Mouse (Mus musculus) MEL (cell line): Measurements from ENCODE around the gene Zfand6. TPM values are rescaled to one million over a fixed set of nuclear protein-coding genes. Genes with fewer than 3 reads are reported as not detected.

Source experiments
- DNase-seq: peaks from one replicate; pipeline ENCODE4 v3.0.0; 2011; ENCODE audit warnings: low read depth, low spot score
- H3K27ac ChIP-seq: 2 replicates; pipeline ENCODE4 v1.5.1; 2012; ENCODE audit warnings: low read depth, mild to moderate bottlenecking, control low read depth, low read length, moderate library complexity; ENCODE audit not compliant: control insufficient read depth
- H3K27me3 ChIP-seq, 2 experiments: fragments of 150-350 bp in 1 of 2; sonication (generic) in 1 of 2; 2 replicates each; pipeline ENCODE4 v1.6.1; 2012; ENCODE audit warnings: low read length in 2 of 2, mild to moderate bottlenecking in 2 of 2, improper control_type of control experiment in 1 of 2, moderate library complexity in 1 of 2; ENCODE audit not compliant: insufficient read depth in 2 of 2, control insufficient read depth in 1 of 2
- H3K36me3 ChIP-seq, 2 experiments: 2 replicates each; pipeline ENCODE4 v1.6.1; 2012 to 2014; ENCODE audit warnings: low read length in 2 of 2, improper control_type of control experiment in 1 of 2, inconsistent platforms in 1 of 2, mild to moderate bottlenecking in 1 of 2; ENCODE audit not compliant: insufficient read depth in 2 of 2, control insufficient read depth in 1 of 2
- H3K4me1 ChIP-seq, 2 experiments: fragments of 150-350 bp in 1 of 2; sonication (generic) in 1 of 2; 2 replicates each; pipeline ENCODE4 v1.6.1; 2012; ENCODE audit warnings: low read length in 2 of 2, improper control_type of control experiment in 1 of 2, mild to moderate bottlenecking in 1 of 2; ENCODE audit not compliant: insufficient read depth in 2 of 2, control insufficient read depth in 1 of 2
- H3K4me3 ChIP-seq, 2 experiments: fragments of 150-350 bp in 1 of 2; sonication (generic) in 1 of 2; 2 replicates each; pipeline ENCODE4 v1.5.1; 2012; ENCODE audit warnings: low read depth in 2 of 2, low read length in 2 of 2, mild to moderate bottlenecking in 2 of 2, moderate library complexity in 2 of 2, control low read depth in 1 of 2, improper control_type of control experiment in 1 of 2; ENCODE audit not compliant: control insufficient read depth in 1 of 2, insufficient read depth in 1 of 2
- H3K79me2 ChIP-seq: 2 replicates; pipeline ENCODE4 v1.6.1; 2012; ENCODE audit warnings: mild to moderate bottlenecking, low read length, moderate library complexity; ENCODE audit not compliant: control insufficient read depth, poor library complexity, insufficient read depth
- H3K9ac ChIP-seq: 2 replicates; pipeline ENCODE4 v1.6.1; 2012; ENCODE audit warnings: low read depth, mild to moderate bottlenecking, control low read depth, low read length, moderate library complexity; ENCODE audit not compliant: control insufficient read depth, poor library complexity, severe bottlenecking
- H3K9me3 ChIP-seq: fragments of 150-350 bp; sonication (generic); replicated peaks from 2 replicates; pipeline ENCODE4 v1.6.1; 2012; ENCODE audit warnings: mild to moderate bottlenecking, low read length, improper control_type of control experiment, moderate library complexity; ENCODE audit not compliant: insufficient read depth
- BHLHE40 ChIP-seq: IDR thresholded peaks from 2 replicates; pipeline ENCODE4 v1.6.1; 2012; ENCODE audit warnings: low read depth, mild to moderate bottlenecking, inconsistent platforms, low read length, improper control_type of control experiment, borderline replicate concordance
- CHD1 ChIP-seq: IDR thresholded peaks from 2 replicates; pipeline ENCODE4 v1.6.1; 2012; ENCODE audit warnings: low read depth, mild to moderate bottlenecking, inconsistent platforms, low read length, improper control_type of control experiment
- E2F4 ChIP-seq: IDR thresholded peaks from 2 replicates; pipeline ENCODE4 v1.6.1; 2011; ENCODE audit warnings: low read depth, low read length, improper control_type of control experiment, borderline replicate concordance
- ELF1 ChIP-seq: IDR thresholded peaks from 2 replicates; pipeline ENCODE4 v1.6.1; 2014; ENCODE audit warnings: low read depth, mild to moderate bottlenecking, inconsistent platforms, low read length, improper control_type of control experiment, moderate library complexity
- EP300 ChIP-seq, 2 experiments: IDR thresholded peaks; 2 replicates each; pipeline ENCODE4 v1.6.1; 2011; ENCODE audit warnings: improper control_type of control experiment in 2 of 2, low read length in 2 of 2, low read depth in 1 of 2, mild to moderate bottlenecking in 1 of 2
- JUND ChIP-seq: IDR thresholded peaks from 2 replicates; pipeline ENCODE4 v1.6.1; 2011; ENCODE audit warnings: low read depth, mild to moderate bottlenecking, improper control_type of control experiment, low read length
- KAT2A ChIP-seq: conservative IDR thresholded peaks from 2 replicates; pipeline ENCODE4 v1.6.1; 2012; ENCODE audit warnings: low read depth, low read length, improper control_type of control experiment, inconsistent platforms
- MAFK ChIP-seq: IDR thresholded peaks from 2 replicates; pipeline ENCODE4 v1.6.1; 2011; ENCODE audit warnings: low read depth, mild to moderate bottlenecking, low read length, improper control_type of control experiment, borderline replicate concordance
- MXI1 ChIP-seq: IDR thresholded peaks from 2 replicates; pipeline ENCODE4 v1.6.1; 2011; ENCODE audit warnings: mild to moderate bottlenecking, low read depth, low read length, improper control_type of control experiment
- MYB ChIP-seq: IDR thresholded peaks from 2 replicates; pipeline ENCODE4 v1.6.1; 2011; ENCODE audit warnings: mild to moderate bottlenecking, low read depth, low read length, improper control_type of control experiment
- NRF1 ChIP-seq: IDR thresholded peaks from 2 replicates; pipeline ENCODE4 v1.6.1; 2014; ENCODE audit warnings: low read depth, mild to moderate bottlenecking, inconsistent platforms, low read length, improper control_type of control experiment, moderate library complexity; ENCODE audit not compliant: poor library complexity, insufficient read depth, severe bottlenecking
- RAD21 ChIP-seq: IDR thresholded peaks from 2 replicates; pipeline ENCODE4 v1.6.1; 2011; ENCODE audit warnings: mild to moderate bottlenecking, low read depth, low read length, improper control_type of control experiment
- RCOR1 ChIP-seq: IDR thresholded peaks from 2 replicates; pipeline ENCODE4 v1.6.1; 2012; ENCODE audit warnings: low read depth, mild to moderate bottlenecking, inconsistent platforms, low read length, improper control_type of control experiment
- SIN3A ChIP-seq: IDR thresholded peaks from 2 replicates; pipeline ENCODE4 v1.6.1; 2012; ENCODE audit warnings: low read length, improper control_type of control experiment, inconsistent platforms
- TAL1 ChIP-seq: IDR thresholded peaks from 2 replicates; pipeline ENCODE4 v1.6.1; 2012; ENCODE audit warnings: mild to moderate bottlenecking, inconsistent platforms, low read length, moderate library complexity, mixed read lengths
- TCF12 ChIP-seq: IDR thresholded peaks from 2 replicates; pipeline ENCODE4 v1.6.1; 2014; ENCODE audit warnings: low read depth, mild to moderate bottlenecking, inconsistent platforms, low read length, improper control_type of control experiment, moderate library complexity
- USF1 ChIP-seq: IDR thresholded peaks from 2 replicates; pipeline ENCODE4 v1.6.1; 2014; ENCODE audit warnings: low read depth, mild to moderate bottlenecking, inconsistent platforms, low read length, improper control_type of control experiment, moderate library complexity
- ZKSCAN1 ChIP-seq: IDR thresholded peaks from 2 replicates; pipeline ENCODE4 v1.6.1; 2012; ENCODE audit warnings: low read depth, mild to moderate bottlenecking, inconsistent platforms, low read length, improper control_type of control experiment, moderate library complexity
- ZNF384 ChIP-seq: IDR thresholded peaks from 2 replicates; pipeline ENCODE4 v1.6.1; 2012; ENCODE audit warnings: low read depth, mild to moderate bottlenecking, inconsistent platforms, low read length, improper control_type of control experiment
- polyA plus RNA-seq, 2 experiments: library from polyadenylated mRNA; stranded (reverse) in 1 of 2; unstranded in 1 of 2; fragments of >175 nt in 1 of 2; fragments of >200 nt in 1 of 2; gene quantifications; 2 replicates each; pipeline versions ENCODE4 v1.2.1 to v1.2.4; 2012; ENCODE audit warnings: low replicate concordance in 2 of 2, low read depth in 1 of 2; ENCODE audit not compliant: insufficient read length in 2 of 2, insufficient read depth in 1 of 2, missing spikeins in 1 of 2
- total RNA-seq: library from RNA; depleted of rRNA; stranded (reverse); fragments of 300-350 nt; gene quantifications from 2 replicates; pipeline ENCODE4 v1.2.3, GENCODE M21; 2012

Zfand6 gene
- total and polyA plus RNA-seq, 3 experiments = 20.3 to 315 (median 39.9) TPM

GRCm38 (mm10) chr7:84679264-84679663 lies 10.5 kb downstream of the Zfand6 start (continued):
- TF ChIP-seq TCF12 (peak; percentile 50), BHLHE40 (no peak), EP300 (IDR thresholded peaks at IDR 0.05; ENCODE audit: low read depth in 1 of 2, low read length in 2 of 2) (no peak), TAL1 (no peak), E2F4 (no peak), RAD21 (no peak), NRF1 (no peak), SIN3A (peak; percentile 91), MAFK (no peak), CHD1 (no peak), MXI1 (no peak)

DNA sequence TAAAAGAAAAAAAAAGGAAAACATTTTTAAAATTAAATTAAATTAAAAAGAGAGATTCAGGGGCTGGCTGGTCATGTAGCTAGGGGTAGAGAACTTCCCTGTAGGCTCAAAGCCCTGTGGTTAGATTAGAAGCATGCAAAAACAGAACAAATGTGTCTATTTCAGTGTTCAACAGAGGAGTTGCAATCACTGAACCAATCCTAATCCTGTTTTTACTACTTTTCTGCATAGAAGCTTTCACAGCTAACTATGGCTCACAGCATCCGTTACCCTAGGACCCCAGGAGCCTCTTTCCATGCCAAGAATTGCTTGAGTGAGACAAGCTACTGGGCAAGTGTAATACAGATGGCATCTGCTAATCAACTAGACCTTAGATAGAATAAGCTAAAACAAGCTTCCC lies 16.7 kb downstream of the Zfand6 start:
- peaks cover 0 to 17% of the 10 kb centered on the region in 2 experiments; a peak in 2 of 4 replicates for H3K4me1 ChIP-seq
- H3K79me2 ChIP-seq = peaks cover 13% of the 10 kb centered on the region
- no peak overlapping the region for H3K9ac ChIP-seq
- H3K9me3 ChIP-seq = no peaks in the 10 kb centered on the region
- DNase-seq = peak; percentile 32
- H3K4me3 ChIP-seq = no peak overlapping the region
- H3K36me3 ChIP-seq = peaks cover 0 to 15% of the 10 kb centered on the region in 2 experiments; a peak in 2 of 4 replicates
- H3K27ac ChIP-seq = no peak overlapping the region
- no peaks in the 10 kb centered on the region for H3K27me3 ChIP-seq
- TF ChIP-seq MAFK (no peak), TCF12 (no peak), JUND (no peak), EP300 (IDR thresholded peaks at IDR 0.05; ENCODE audit: low read depth in 1 of 2, low read length in 2 of 2) (0 out of 4 replicates have a peak, but pooled peaks of 1 of the 2 experiments have one; percentile 14), KAT2A (no peak), MXI1 (no peak), ELF1 (no peak), MYB (no peak), ZKSCAN1 (no peak)

DNA sequence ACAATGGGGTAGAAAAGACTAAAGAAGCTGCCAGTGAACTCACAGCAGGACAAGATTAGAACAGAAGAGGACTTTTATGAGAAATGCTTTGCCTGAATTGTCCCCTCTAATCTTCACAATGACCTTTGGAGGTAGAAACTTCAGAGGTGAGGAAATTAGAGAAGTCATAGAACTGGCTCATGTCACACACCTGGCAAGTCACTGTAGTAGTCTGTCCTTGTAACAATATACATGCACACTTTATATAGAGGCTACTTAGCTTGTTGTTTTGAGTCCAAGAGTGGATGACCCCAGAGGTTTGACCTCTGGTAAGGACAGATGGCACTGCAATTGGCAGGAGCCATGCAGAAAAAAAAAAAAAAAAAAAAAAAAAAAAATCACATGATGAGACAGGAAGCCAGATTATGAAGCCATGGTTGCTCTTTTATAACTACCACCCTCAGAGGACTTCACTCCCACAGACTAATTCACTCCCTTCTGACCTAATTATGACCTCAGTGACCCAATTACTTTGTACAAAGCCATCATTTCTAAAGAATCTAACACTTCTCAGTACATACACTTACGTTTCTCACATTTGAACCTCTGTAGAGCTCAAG lies 20.1 kb downstream of the Zfand6 start:
- no peaks in the 10 kb centered on the region for H3K27me3 ChIP-seq
- H3K79me2 ChIP-seq = peaks cover 4% of the 10 kb centered on the region; the same call in 1 of the 2 replicates
- no peak overlapping the region for H3K4me3 ChIP-seq
- peaks cover 0 to 15% of the 10 kb centered on the region in 2 experiments; a peak in 2 of 4 replicates for H3K4me1 ChIP-seq
- H3K36me3 ChIP-seq = peaks cover 0 to 8% of the 10 kb centered on the region in 2 experiments; a peak in 2 of 4 replicates
- no peak overlapping the region for H3K27ac ChIP-seq
- no peak overlapping the region for H3K9ac ChIP-seq
- DNase-seq = no peak
- TF ChIP-seq USF1 = no peak
- TF ChIP-seq ZNF384 = peak; percentile 43
- no peak for TF ChIP-seq NRF1
- TF ChIP-seq TAL1 = no peak
- TF ChIP-seq RCOR1 = no peak
- H3K9me3 ChIP-seq = no peaks in the 10 kb centered on the region
